Mouse (Mus musculus) cortical plate, adult 2 months (tissue): ENCODE results near the gene Kbtbd13. TPM values are rescaled to one million over a fixed set of nuclear protein-coding genes. Genes with fewer than 3 reads are reported as not detected.

Experiments
- H3K27ac ChIP-seq: fragments of 200-500 bp; 2 replicates; pipeline ENCODE4 v1.5.1; 2012; ENCODE audit warnings: low read length, control low read depth, inconsistent platforms; ENCODE audit not compliant: insufficient read depth
- H3K4me1 ChIP-seq: fragments of 200-500 bp; 2 replicates; pipeline ENCODE4 v1.6.1; 2011; ENCODE audit warnings: low read length; ENCODE audit not compliant: control insufficient read depth, insufficient read depth
- H3K4me3 ChIP-seq: fragments of 200-500 bp; 2 replicates; pipeline ENCODE4 v1.5.1; 2011; ENCODE audit warnings: mild to moderate bottlenecking, low read length, control low read depth; ENCODE audit not compliant: insufficient read depth
- CTCF ChIP-seq: fragments of 200-500 bp; IDR thresholded peaks from 2 replicates; pipeline ENCODE4 v1.5.1; 2011; ENCODE audit warnings: mild to moderate bottlenecking, control low read depth, low read length; ENCODE audit not compliant: insufficient read depth; ENCODE audit errors: extremely low read depth
- POLR2A ChIP-seq: fragments of 200-500 bp; IDR thresholded peaks from 2 replicates; pipeline ENCODE4 v1.6.1; 2011; ENCODE audit warnings: mild to moderate bottlenecking, low read length, control low read depth; ENCODE audit not compliant: insufficient read depth; ENCODE audit errors: extremely low read depth
- polyA plus RNA-seq: library from polyadenylated mRNA; depleted of rRNA; stranded (reverse); fragments of >200 nt; gene quantifications from 2 replicates; pipeline ENCODE4 v1.2.3, GENCODE M21; 2012

The Kbtbd13 gene
- polyA plus RNA-seq, 1 experiment, result 0.17 TPM

DNA sequence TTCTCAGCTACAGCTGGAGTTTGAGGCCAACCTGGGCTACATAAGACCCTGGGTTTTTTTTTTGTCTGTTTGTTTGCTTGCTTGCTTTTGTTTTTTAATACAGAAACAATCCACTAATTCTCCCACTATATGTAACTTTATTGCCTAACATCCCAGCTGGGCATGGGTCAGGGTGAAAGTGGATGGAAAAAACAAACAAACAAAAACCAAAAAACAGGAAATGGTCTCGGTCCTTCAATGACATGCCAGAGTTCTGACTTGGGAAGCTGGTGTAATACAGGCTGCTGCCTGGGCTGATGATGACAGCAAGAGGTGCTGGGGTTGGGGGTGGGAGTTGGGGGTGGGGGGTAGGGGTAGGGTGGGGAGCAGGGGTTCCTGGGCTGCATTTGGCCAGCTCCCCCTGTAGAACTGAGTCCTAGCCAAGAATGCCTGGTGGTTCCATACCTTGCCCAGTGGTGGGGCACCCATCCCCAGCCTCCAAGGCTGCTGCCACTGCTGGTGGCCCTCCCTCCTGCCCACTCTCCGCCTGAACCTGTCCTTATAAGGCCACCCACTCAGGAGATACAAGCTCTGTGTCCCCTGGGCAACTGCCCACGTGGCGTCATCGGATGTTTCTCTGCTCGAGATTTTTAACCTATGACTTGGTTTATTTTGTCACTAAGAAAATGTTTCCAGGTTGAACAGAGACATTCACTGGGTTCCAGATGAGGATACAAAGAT is 9.3 kb downstream of the Kbtbd13 start:
- H3K27ac ChIP-seq, result no peak overlapping the region
- no peak for TF ChIP-seq POLR2A
- no peak for TF ChIP-seq CTCF
- no peak overlapping the region for H3K4me3 ChIP-seq
- no peaks in the 10 kb centered on the region for H3K4me1 ChIP-seq

DNA sequence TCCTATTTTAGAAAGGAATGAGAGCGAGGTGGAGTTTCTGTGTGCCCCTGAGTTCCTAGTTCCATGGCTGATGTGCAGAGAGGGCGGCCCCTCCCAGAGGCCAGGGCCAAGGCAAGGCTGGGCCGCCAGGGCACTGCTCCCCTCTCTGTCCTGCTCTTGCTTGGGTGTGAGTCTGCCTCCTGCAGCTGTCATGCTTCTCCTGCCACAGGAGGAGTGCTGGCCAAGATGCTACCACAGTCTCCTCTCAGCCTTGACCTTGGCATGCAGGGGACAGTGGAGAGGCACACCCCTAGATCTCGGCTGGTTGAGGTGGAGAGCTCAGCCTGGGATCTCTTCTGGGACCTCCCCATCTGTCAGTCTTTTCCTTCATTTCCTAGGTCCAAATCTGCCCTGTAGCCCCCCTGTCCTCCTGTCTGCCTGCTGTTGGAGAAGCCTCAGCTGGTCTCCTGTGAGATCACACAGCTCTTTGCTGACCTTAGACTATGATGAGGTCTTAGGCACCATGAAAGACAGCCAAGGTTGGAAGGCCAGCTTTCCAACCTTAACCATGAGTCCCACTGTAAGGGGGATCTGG is 10.3 kb downstream of the Kbtbd13 start:
- H3K4me1 ChIP-seq, result no peaks in the 10 kb centered on the region
- TF ChIP-seq POLR2A (no peak), CTCF (no peak)

DNA sequence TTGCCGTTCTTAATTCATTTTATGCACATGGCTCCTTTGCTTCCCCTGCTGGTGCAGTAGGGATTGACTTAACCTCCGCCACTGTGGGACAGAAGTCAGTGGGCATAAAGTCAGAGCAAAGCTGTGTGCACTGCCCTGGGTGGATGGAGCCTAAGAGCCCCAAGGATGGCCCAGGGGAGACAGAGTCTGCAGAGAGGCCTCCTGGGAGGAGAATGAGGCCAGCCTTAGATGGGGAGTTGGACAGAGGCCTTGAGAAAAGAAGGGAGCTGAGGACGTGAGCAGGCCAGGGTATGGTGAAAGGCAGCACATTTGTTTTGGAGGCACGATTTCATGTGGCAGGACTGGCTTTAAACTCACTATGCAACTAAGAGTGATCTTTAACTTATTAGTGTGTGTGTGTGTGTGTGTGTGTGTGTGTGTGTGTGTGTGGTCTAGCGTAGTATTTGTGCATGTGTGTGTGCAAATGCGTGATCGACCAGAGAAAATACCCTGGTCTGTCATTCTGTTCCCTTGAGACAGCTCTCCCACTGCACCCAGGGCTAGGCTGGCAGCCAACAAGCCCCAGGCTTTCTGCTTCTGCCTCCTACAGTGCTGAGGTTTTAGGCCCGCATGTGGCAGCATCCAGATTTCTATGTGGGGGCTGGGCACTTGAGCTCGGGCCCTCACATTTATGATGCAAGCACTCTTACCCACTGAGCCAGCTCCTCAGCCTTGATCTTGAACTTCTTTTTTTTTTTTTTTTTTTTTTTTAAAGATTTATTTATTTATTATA is 16.1 kb downstream of the Kbtbd13 start:
- Histone ChIP-seq H3K4me1 (0 out of 2 replicates have a peak, but pooled peaks cover 1% of the 10 kb centered on the region), H3K27ac (no peak overlapping the region), H3K4me3 (no peak overlapping the region)
- no peak for TF ChIP-seq POLR2A
- no peak for TF ChIP-seq CTCF

More for the DNA sequence above, 10.3 kb downstream of the Kbtbd13 start:
- no peak overlapping the region for H3K27ac ChIP-seq
- no peak overlapping the region for H3K4me3 ChIP-seq

DNA sequence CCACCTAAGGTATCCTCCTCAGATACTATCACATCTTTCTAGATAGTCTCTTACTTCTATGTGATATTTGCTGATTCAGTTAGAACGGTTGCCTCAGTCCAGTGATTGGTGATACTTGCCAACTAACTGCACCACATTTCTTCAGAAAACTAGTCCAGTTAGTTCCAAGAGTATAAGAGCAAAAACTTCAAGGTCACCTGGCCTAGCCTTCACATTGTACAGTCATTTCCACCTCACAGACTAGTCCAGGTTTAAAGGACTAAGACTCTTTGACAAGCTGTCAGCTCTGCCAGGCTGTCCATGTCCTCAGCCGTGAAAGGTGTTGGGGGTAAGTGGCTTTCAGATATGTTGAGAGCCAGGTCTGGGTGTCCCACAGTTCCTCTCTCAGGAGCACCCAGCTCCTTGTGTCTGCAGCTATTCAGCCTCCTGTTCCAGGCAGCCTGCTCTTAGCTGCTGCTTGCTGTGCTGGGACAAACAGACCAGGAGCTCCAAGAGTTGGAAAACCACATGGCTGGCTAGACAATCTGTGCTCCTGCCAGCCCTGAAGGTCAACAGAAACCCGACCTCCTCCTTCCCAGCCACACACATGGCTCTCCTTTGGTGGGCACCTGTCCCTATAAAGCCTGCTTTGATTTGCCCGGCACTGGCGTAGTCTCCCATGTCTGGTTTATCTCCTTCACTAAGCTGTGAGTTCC is 16.8 kb downstream of the Kbtbd13 start:
- 0 out of 2 replicates have a peak, but pooled peaks cover 1% of the 10 kb centered on the region for H3K4me1 ChIP-seq
- H3K27ac ChIP-seq, result no peak overlapping the region
- H3K4me3 ChIP-seq, result no peak overlapping the region
- no peak for TF ChIP-seq CTCF
- no peak for TF ChIP-seq POLR2A

DNA sequence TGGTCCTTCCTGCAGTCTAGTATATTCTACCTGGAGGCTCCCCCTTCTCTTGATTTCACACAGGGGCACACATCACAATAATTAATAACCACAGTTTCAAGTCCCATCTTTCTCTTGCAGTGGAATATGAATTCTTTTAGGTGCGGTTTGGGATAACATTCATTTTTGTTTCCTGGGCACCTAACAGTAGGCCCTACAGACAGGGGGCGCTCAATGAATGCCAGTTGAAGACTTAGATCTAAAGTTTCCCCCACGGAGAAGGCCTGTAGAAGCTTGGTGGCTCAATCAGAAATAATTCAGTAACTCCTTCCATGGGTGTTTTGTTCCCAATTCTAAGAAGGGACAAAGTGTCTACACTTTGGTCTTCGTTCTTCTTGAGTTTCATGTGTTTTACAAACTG is 19.0 kb downstream of the Kbtbd13 start:
- TF ChIP-seq POLR2A, result no peak
- TF ChIP-seq CTCF, result peak; percentile 53
- Histone ChIP-seq H3K27ac (no peak overlapping the region), H3K4me3 (no peak overlapping the region), H3K4me1 (0 out of 2 replicates have a peak, but pooled peaks cover 1% of the 10 kb centered on the region)

DNA sequence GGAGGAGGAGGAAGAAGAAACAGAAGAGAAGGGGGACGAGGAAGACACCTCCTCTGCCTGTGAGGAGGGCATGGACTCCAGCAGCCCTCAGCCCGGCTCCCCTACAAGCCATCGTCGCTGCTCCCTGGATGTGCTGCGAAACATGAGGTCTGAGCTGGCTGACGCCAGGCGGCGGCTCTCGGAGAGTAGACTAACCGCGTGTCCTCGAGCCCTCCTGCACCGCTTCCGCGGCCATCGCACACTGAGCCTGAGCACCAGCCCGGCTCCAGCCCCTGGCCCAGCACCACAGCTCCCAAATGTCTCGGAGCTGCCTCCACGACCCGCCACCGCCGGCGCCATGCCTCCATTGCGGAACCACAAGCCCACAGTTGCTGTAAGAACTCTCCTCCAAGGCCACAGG is 19.7 kb downstream of the Kbtbd13 start:
- TF ChIP-seq POLR2A, result no peak
- no peak for TF ChIP-seq CTCF
- Histone ChIP-seq H3K4me3 (no peak overlapping the region), H3K4me1 (0 out of 2 replicates have a peak, but pooled peaks cover 1% of the 10 kb centered on the region)

DNA sequence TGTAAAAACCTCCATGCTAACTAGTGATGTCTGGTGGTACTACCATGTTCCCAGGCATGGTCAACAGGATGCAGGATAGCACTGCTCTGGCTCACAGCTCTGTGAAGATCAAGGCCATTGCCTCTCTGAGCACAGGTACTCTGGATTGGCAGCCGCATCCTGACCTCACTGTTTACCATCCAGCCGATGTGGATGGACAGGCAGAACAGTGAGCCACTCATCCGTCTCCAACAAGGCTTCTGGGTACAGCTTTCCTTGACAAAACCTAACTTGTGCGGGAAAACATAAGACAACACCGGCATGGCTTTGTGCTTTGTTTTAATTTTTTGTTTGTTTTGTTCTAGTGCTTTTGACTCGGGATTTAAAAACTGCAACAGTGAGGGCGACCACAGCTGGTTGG is 25.7 kb downstream of the Kbtbd13 start:
- no peak for TF ChIP-seq CTCF
- TF ChIP-seq POLR2A, result no peak
- Histone ChIP-seq H3K4me1 (no peaks in the 10 kb centered on the region), H3K4me3 (no peak overlapping the region), H3K27ac (no peak overlapping the region)

More for the DNA sequence above, 19.7 kb downstream of the Kbtbd13 start:
- no peak overlapping the region for H3K27ac ChIP-seq

DNA sequence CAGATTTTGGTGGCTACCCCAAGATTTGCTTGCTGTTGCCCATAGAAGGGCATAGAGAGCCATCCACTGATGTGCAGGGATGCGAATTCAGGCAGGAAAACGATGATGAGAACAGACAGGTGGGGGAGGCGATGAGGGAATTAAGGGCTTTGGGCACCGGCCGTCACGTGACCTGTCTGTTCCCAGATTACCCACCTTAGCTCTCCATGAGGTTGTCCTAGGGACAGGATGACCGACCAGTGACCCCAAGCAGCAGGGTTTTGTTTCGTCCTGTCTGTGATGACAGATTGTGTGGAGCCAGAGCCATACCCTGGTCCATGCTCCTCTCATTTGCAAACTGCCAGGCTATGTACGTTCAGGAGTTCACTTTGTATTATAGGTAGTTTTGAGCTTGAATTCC is 27.8 kb downstream of the Kbtbd13 start:
- Histone ChIP-seq H3K4me1 (no peaks in the 10 kb centered on the region), H3K4me3 (no peak overlapping the region), H3K27ac (no peak overlapping the region)
- no peak for TF ChIP-seq CTCF
- TF ChIP-seq POLR2A, result no peak

DNA sequence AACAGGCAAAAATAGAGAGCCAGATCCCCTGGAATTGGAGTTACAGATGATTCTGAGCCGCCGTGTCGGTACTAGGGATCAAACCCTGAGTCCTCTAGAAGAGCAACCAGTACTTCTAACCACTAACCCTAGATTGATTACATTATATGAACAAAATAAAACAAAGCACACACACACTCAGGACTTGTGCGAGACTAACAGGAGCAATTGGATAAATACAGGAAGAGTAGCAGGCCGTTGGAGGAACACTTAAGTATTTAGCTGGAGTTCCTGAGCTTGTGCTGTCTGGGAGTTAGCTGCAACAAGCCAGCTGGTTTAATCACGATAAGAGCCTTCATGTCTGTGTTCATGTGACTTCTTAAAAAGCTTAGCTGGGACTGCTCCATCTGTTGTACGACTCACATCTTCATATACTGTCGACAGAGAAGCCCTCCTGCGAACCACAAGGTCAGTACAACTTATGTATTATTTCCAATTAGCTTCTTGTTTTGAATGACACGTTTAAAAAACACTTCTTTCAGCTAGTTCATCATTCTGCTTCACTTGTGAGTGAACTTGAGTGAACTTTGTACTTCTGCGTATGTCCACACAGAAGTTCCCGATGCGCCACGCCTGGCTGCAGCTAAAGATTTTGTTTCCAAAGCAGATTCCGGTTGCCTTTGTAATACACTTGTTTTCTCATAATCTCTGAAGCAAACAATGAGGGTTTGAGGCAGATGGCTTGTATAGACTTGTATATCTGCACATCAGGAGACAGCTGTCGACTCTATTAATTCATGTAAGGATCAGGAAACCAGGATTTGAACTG is 30.6 kb downstream of the Kbtbd13 start, which contains the start of gene Ubap1l:
Ubap1l (plus strand) TSS at position 401 of the 808 bp plus-strand sequence.
- no peak within 1 kb of the TSS for H3K4me3 ChIP-seq
- H3K27ac ChIP-seq, result no peak within 1 kb of the TSS
- no peaks in the 10 kb centered on the region for H3K4me1 ChIP-seq
- TF ChIP-seq CTCF, result no peak
- no peak for TF ChIP-seq POLR2A
